Mouse (Mus musculus) stomach, embryonic 15.5 days (tissue): ENCODE measurements around the gene Slamf6. TPM values are rescaled to one million over a fixed set of nuclear protein-coding genes. Genes with fewer than 3 reads are reported as not detected.
A peak's percentile ranks its signal among the peaks of the same experiment; 100 is the strongest.

Experiments
- ATAC-seq: fragments of 200-750 bp; cut with Nextera tagmentation; 2 replicates; pipeline ENCODE4 v1.8.0; 2017; ENCODE audit warnings: low read depth, moderate number of reproducible peaks, moderate TSS enrichment; ENCODE audit not compliant: insufficient read depth, low FRiP score
- H3K27ac ChIP-seq: fragments of 300-500 bp; sonication (generic); 2 replicates; pipeline ENCODE4 v1.5.1; 2015; ENCODE audit warnings: mild to moderate bottlenecking, inconsistent platforms
- H3K27me3 ChIP-seq: fragments of 300-500 bp; sonication (generic); replicated peaks from 2 replicates; pipeline ENCODE4 v1.6.1; 2015; ENCODE audit warnings: inconsistent platforms
- H3K36me3 ChIP-seq: fragments of 300-500 bp; sonication (generic); 2 replicates; pipeline ENCODE4 v1.6.1; 2015; ENCODE audit warnings: inconsistent platforms
- H3K4me1 ChIP-seq: fragments of 300-500 bp; sonication (generic); 2 replicates; pipeline ENCODE4 v1.6.1; 2015; ENCODE audit warnings: inconsistent platforms
- H3K4me2 ChIP-seq: fragments of 300-500 bp; sonication (generic); 2 replicates; pipeline ENCODE4 v1.6.1; 2015; ENCODE audit warnings: mild to moderate bottlenecking, inconsistent platforms
- H3K4me3 ChIP-seq: fragments of 300-500 bp; sonication (generic); replicated peaks from 2 replicates; pipeline ENCODE4 v1.5.1; 2015; ENCODE audit warnings: inconsistent platforms
- H3K9ac ChIP-seq: fragments of 300-500 bp; sonication (generic); 2 replicates; pipeline ENCODE4 v1.6.1; 2015; ENCODE audit warnings: inconsistent platforms
- H3K9me3 ChIP-seq: fragments of 300-500 bp; sonication (generic); 2 replicates; pipeline ENCODE4 v1.6.1; 2016; ENCODE audit warnings: inconsistent platforms
- WGBS: fragments of 180-500 bp; shearing (Covaris S2); methylation state at CpG from one replicate; pipeline ENCODE4 v1.1.7; 2015; 5-methylcytosine and 5-hydroxymethylcytosine counted together
- polyA plus RNA-seq: library from polyadenylated mRNA; unstranded; fragments of >200 nt; fragmentation: Nextera tagmentation; extraction: Ambion mirVana; gene quantifications from 2 replicates; pipeline ENCODE4 v1.2.1, GENCODE M21; 2015

Gene Slamf6
- polyA plus RNA-seq, 1 experiment from 2014 or later, result 1.0 TPM

DNA sequence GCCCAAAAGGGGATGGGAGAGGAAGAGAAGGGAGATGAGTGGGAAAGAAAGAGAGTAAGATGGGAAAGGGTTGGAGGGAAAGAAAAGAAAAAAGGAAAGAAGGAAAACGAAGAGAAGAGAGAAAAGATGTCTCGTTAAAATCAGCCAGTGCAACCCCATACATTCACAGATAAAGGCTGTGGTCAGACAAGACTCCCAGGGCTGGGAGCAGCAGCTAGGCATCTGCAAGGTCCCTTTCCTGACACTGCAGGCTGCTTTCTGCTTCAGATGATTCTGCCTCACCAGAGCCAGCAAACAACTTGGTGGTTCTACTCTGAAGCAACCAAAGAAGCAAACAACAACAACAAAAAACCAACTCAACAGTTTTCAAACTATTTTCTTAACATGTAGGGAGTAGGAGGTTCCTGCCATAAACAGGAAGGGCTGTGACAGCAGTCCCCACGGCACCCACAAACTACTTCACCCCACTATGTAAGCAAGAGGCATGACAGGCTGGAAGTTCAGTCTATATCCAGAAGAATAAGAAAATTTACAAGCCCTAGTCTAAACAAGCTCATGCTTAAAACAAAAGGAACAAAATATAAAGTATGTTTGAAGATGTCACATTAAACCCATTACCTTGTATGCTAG, 66.2 kb downstream of the Slamf6 start:
- Histone ChIP-seq H3K27ac (no peak overlapping the region), H3K4me2 (no peak overlapping the region), H3K9ac (no peak overlapping the region), H3K27me3 (no peaks in the 10 kb centered on the region), H3K9me3 (no peaks in the 10 kb centered on the region), H3K36me3 (no peaks in the 10 kb centered on the region), H3K4me3 (no peak overlapping the region), H3K4me1 (no peaks in the 10 kb centered on the region)
- 60% methylated on average over 3 of the region's 3 CpGs for WGBS
- ATAC-seq, result no peak

DNA sequence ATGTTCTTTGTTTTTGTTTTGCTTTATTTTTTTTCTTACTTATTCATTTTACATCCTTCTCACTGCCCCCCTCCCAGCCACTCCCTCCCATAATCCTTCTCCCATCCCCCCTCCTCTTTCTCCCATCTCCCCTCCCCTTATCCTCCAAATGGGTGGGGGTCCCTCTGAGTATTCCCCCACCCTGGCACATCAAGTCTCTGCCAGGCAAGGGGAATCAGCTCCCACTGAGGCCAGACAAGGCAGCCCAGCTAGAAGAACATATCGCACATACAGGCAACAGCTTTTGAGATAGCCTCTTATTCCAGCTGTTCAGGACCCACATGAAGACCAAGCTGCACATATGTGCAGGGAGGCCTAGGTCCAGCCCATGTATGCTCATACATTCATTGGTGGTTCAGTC, 66.8 kb downstream of the Slamf6 start:
- Histone ChIP-seq H3K4me1 (no peaks in the 10 kb centered on the region), H3K9ac (no peak overlapping the region), H3K27ac (no peak overlapping the region), H3K4me2 (no peak overlapping the region), H3K4me3 (no peak overlapping the region), H3K9me3 (no peaks in the 10 kb centered on the region), H3K36me3 (no peaks in the 10 kb centered on the region), H3K27me3 (no peaks in the 10 kb centered on the region)
- WGBS, result 88% methylated on average over 1 of the region's 1 CpGs
- ATAC-seq, result no peak

DNA sequence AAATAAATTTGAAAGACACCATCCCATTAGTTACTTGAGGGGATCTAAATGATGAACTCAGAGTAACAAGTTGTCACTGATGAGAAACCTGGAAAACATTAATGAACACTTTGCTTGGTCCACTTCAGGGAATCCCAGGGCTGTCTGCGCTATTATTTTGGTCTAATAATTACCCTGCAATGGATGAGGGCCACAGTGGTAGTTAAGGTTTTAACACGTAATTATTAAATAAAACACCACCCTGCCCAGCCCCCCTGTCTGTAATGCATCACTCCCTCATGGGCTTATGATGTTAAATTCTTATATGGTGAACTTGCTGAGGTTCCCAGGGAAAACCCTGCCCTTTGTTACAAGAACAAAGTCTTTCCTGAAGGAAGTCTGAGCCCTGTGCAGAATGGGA, 74.6 kb downstream of the Slamf6 start:
- 83% methylated on average over 2 of the region's 2 CpGs for WGBS

DNA sequence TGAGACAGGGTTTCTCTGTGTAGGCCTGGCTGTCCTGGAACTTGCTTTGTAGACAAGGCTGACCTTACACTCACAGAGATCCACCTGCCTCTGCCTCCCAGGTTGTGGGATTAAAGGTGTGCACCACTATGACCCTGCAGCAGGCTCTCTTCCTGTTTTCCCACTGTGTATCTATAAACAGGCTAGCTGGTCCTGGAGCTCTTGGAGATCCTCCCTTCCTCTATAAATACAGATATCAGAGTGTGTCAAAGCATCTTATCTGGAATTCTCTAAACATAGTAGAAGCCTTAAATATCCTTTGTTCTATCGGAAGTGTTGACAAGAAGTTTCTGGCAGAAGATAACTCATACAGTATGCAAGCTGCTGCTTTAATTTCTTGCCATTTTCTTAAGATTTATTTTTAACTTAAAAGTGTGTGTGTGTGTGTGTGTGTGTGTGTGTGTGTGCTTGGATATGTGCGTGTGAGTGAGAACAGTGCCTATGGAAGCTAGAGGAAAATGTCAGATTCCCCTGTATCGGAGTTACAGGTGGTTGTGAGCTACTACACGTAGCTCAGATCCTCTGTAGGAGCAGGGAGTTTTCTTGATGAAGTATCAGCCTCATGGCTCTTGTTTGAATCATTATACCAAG, 75.7 kb downstream of the Slamf6 start:
- no peaks in the 10 kb centered on the region for H3K36me3 ChIP-seq
- H3K9ac ChIP-seq, result no peak overlapping the region
- 68% methylated on average over 4 of the region's 4 CpGs for WGBS
- ATAC-seq, result no peak
- no peaks in the 10 kb centered on the region for H3K4me1 ChIP-seq
- no peak overlapping the region for H3K4me3 ChIP-seq
- H3K4me2 ChIP-seq, result no peak overlapping the region
- H3K9me3 ChIP-seq, result no peaks in the 10 kb centered on the region
- H3K27ac ChIP-seq, result no peak overlapping the region
- H3K27me3 ChIP-seq, result no peaks in the 10 kb centered on the region

More for the DNA sequence above, 74.6 kb downstream of the Slamf6 start:
- no peaks in the 10 kb centered on the region for H3K27me3 ChIP-seq
- no peaks in the 10 kb centered on the region for H3K9me3 ChIP-seq
- H3K4me1 ChIP-seq, result no peaks in the 10 kb centered on the region
- ATAC-seq, result no peak
- H3K4me3 ChIP-seq, result no peak overlapping the region
- H3K36me3 ChIP-seq, result no peaks in the 10 kb centered on the region
- no peak overlapping the region for H3K27ac ChIP-seq
- H3K9ac ChIP-seq, result no peak overlapping the region
- no peak overlapping the region for H3K4me2 ChIP-seq

DNA sequence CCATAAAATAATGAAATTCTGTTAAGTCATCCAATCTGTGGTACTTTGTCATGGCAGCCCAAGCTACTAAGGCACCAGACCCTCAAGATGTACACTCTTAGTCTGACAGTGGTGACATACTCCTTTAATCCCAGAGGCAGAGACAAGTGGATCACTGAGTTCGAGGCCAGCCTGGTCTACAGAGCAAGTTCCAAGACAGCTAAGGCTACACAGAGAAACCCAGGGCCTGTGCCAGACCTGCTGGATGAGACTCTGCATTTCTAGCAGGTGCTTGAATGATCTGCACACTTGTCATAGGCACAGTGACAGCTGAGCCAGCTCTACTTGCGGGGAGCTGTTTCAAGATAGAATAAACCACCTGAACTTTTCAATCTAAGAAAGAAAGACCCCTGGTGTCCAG, 77.2 kb downstream of the Slamf6 start:
- H3K27ac ChIP-seq, result no peak overlapping the region
- WGBS, result 77% methylated on average over 2 of the region's 2 CpGs
- no peaks in the 10 kb centered on the region for H3K4me1 ChIP-seq
- no peaks in the 10 kb centered on the region for H3K36me3 ChIP-seq
- no peak overlapping the region for H3K9ac ChIP-seq
- no peak for ATAC-seq
- no peaks in the 10 kb centered on the region for H3K9me3 ChIP-seq
- H3K27me3 ChIP-seq, result no peaks in the 10 kb centered on the region
- no peak overlapping the region for H3K4me2 ChIP-seq
- no peak overlapping the region for H3K4me3 ChIP-seq

DNA sequence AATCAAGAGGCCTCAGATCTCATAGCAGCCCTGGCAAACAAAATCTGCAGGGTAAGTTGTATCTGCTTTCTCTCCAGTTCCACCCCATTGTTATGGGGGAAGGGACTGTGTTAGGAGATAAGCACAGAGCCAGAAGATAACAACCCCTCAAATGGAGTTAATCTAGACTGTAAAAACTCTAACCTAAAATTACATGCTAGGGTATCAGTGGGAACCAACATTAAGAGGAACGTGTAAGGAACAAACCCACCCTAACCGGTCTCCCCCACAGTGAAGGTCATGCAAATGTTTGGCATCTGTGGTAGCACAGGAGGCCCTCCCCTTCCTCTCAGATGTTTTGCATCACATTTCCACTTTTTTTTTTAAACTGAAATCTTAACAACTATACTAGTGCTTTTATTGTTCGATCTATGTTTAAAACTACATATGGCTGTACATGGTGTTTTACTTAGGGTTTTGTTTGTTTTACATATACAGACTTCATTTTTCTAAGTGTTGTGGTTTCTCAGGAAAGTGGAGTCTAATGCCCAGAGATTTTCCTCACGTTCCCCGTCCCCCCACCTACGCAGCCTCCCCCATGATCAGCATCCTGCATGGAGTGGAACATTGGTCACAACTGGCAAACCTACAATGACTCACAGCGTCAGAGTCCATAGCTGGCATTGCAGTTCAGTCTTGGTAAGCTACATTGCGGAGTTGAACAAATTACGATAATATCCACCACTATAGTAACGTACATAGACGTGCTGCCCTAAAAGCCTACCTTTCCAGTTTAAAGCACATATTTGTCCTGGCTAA, 77.8 kb downstream of the Slamf6 start:
- Histone ChIP-seq H3K4me1 (no peaks in the 10 kb centered on the region), H3K36me3 (no peaks in the 10 kb centered on the region), H3K9me3 (no peaks in the 10 kb centered on the region), H3K27me3 (no peaks in the 10 kb centered on the region), H3K9ac (no peak overlapping the region), H3K4me3 (no peak overlapping the region), H3K27ac (no peak overlapping the region), H3K4me2 (no peak overlapping the region)
- no peak for ATAC-seq
- WGBS, result 67% methylated on average over 11 of the region's 11 CpGs

DNA sequence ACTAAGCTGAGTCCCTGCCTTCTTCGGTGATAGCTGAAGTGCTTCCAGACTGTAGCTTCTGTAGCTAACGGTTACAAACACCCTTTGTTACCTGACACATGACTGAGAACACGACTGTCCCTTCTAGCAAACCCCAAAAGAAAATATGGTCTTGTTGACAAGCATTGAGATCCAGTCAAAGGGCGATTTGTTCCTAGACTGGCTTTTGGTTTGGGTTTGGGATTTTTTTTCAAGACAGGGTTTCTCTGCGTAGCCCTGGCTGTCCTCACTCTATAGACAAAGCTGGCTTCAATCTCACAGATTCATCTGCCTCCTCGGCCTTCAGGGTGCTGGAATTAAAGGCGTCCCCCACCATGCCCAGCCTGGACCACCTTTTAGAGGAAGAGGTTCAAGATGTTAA, 79.4 kb downstream of the Slamf6 start:
- no peak for ATAC-seq
- Histone ChIP-seq H3K9me3 (no peaks in the 10 kb centered on the region), H3K9ac (no peak overlapping the region), H3K36me3 (no peaks in the 10 kb centered on the region), H3K27me3 (no peaks in the 10 kb centered on the region), H3K4me2 (no peak overlapping the region), H3K4me3 (no peak overlapping the region), H3K4me1 (no peaks in the 10 kb centered on the region), H3K27ac (no peak overlapping the region)
- WGBS, result 77% methylated on average over 7 of the region's 7 CpGs

DNA sequence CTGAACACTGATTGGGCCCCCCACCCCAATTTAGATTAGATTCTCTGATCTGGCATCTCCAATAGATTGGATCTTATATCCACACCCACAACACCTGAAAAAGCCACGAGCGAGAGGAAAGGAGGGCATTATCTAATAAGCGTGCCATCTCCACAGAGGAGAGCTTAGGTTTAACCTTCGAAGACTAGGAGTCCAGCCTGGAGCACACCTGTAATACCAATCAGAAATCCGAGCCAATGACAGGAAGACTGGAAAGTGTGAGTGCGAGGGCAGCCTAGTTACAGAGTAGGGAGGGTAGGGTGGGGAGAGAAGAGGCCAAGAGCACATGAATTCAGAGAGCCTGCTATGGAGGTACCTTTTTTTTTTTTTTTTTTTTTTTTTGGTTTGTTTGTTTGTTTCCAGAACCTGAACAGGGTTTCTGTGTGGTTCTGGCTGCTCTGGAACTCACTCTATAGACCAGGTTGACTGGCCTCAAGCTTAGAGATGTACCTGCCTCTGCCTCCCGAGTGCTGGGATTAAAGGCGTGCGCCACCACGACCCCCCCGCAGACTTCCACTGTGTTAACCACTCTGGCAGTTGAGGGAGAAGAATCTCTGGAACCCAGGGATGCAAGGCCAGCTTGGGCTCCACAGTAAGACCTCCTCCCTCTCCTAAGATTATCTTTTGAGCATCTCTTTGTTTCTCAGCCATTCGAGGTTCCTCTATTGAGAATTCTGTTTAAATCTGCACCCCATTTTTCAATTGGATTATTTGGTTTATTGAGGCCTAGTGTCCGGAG, 81.7 kb downstream of the Slamf6 start:
- Histone ChIP-seq H3K9me3 (no peaks in the 10 kb centered on the region), H3K4me2 (no peak overlapping the region), H3K27ac (no peak overlapping the region), H3K4me1 (no peaks in the 10 kb centered on the region), H3K9ac (no peak overlapping the region), H3K27me3 (no peaks in the 10 kb centered on the region), H3K4me3 (no peak overlapping the region), H3K36me3 (no peaks in the 10 kb centered on the region)
- 87% methylated on average over 13 of the region's 13 CpGs for WGBS
- no peak for ATAC-seq

DNA sequence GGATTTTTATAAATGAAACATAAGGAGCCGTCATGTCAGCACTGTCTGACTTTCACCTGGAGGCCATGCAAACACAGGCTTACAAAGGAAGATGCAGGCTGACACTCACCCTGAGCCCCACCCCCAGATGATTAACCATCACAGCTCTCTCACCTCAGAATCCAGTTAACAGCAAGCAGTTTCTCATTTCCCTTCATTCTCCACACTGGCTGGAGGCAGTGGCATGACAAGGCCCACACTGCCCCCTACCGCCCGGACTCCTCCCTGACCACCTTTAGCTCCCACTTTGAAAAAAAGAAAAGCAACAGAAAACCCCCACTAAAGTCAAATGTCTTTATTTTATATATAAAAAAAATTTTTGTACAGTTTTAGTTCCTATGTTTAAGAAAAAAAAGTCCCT, 83.3 kb downstream of the Slamf6 start:
- peak; percentile 43; the same call in 1 of the 2 replicates for ATAC-seq
- no peaks in the 10 kb centered on the region for H3K9me3 ChIP-seq
- H3K9ac ChIP-seq, result no peak overlapping the region
- peaks cover 8% of the 10 kb centered on the region for H3K36me3 ChIP-seq
- no peak overlapping the region for H3K4me2 ChIP-seq
- WGBS, result 43% methylated on average over 3 of the region's 3 CpGs
- H3K4me3 ChIP-seq, result no peak overlapping the region
- H3K27me3 ChIP-seq, result no peaks in the 10 kb centered on the region
- H3K27ac ChIP-seq, result no peak overlapping the region
- no peaks in the 10 kb centered on the region for H3K4me1 ChIP-seq

DNA sequence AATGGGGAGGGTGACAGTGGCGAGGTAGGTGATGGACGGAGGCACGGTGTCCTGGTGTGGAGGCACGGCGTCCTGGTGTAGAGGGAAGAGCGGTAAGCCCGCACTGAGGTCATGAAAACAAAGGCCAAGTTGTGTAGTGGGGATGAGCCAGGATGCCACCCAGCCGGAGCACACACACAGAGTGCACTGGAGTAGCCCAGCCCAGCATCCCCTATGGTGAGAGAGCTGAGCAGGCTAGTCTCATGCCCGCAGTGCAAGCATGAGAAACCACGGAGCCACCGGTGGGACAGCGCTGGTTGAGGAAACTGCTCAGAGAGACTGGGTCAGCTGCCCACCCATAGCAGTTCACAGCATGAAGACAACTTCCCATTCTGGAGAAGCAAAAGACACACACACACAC, 84.3 kb downstream of the Slamf6 start:
- Histone ChIP-seq H3K9ac (no peak overlapping the region), H3K9me3 (no peaks in the 10 kb centered on the region), H3K27me3 (no peaks in the 10 kb centered on the region), H3K27ac (no peak overlapping the region), H3K4me3 (no peak overlapping the region), H3K36me3 (peaks cover 17% of the 10 kb centered on the region), H3K4me1 (no peaks in the 10 kb centered on the region), H3K4me2 (no peak overlapping the region)
- 73% methylated on average over 12 of the region's 12 CpGs for WGBS
- no peak for ATAC-seq
